Comparison of ENCODE assay signal across 9 mouse cellular contexts in the genomic region with DNA sequence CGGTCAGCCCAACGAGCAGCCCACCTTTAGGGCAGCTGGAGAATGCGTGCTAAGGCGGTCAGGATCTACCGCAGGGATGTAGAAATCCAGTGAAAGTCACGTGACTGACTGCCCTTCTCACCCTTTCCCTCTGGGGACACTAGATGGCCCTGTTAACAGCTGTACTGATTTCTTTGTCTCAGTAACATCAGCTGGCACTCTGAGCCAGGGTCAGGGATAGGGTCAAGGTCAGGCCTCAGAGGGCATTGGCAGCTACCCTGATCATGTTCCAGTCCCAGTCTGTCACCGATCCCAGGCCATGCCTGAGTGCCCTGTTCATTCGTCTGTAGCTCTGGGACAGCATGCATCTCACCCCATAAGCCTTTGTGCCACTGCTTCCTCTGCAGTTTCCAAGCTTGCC.
DNase-seq lines count a peak whose midpoint lies in the region.
"Had no signal": no experiment of that assay in that cellular context is flagged by ENCODE, and none has a peak within 500 bp of the region (broad histone marks: within the 10 kb centered on the region; RNA-seq: fewer than 3 reads in every experiment).

No protein-coding gene starts in this region.

- peak; percentile 84 to 91 for DNase-seq in adrenal gland, adult (ENCODE audit: inconsistent age in 2 of 2, low spot score in 1 of 2)
- no peak for DNase-seq in adrenal gland, postnatal 4 days (ENCODE audit: low spot score in 2 of 2)
- DNase-seq in kidney, postnatal 14 days: peak; percentile 8
- DNase-seq in kidney, adult 9 months: no peak
- DNase-seq in embryo, embryonic 10 days (ENCODE audit: low spot score): peak; percentile 85
- peak; percentile 50 for DNase-seq in retina, embryonic 14.5 days (ENCODE audit: low spot score)
- DNase-seq in cerebellum, postnatal 25 days: no peak
- DNase-seq in layer of hippocampus, adult 9-10 months (ENCODE audit: low spot score): no peak
- DNase-seq: left cerebral cortex, postnatal 4 days had no signal

Comparison
In these comparisons a context has a peak if more than half of its experiments do, and no peak if none do; other contexts are left out.
1. DNase-seq: peak in adrenal gland, adult (2 of 2), kidney, postnatal 14 days (single experiment), embryo, embryonic 10 days (single experiment) and retina, embryonic 14.5 days (single experiment); none in adrenal gland, postnatal 4 days (0 of 2), kidney, adult 9 months (single experiment), cerebellum, postnatal 25 days (0 of 2) and layer of hippocampus, adult 9-10 months (single experiment).